8 mouse cellular contexts compared by ENCODE assay signal in genomic region chr1:105990911-105991761, GRCm38 (mm10). TPM values are rescaled to one million over a fixed set of nuclear protein-coding genes. Genes with fewer than 3 reads are reported as not detected.
DNase-seq lines count a peak whose midpoint lies in the region; ATAC-seq and TF ChIP-seq lines count a peak whose summit lies in the region.

No protein-coding gene starts in this region.

- no peak for DNase-seq in ES-E14 (ENCODE audit: low read depth, low spot score)
- peak; percentile 34 for DNase-seq in c-Kit-positive CD71-positive TER-119-negative erythroid progenitor cells, embryonic 14.5 days (ENCODE audit: low read depth)
- DNase-seq in heart, postnatal 0 days (ENCODE audit: low spot score), result no peak
- peak; percentile 74 to 84 for DNase-seq in kidney, postnatal 4 days
- peak; percentile 69 to 76 for DNase-seq in lung, adult 18-20 months
- peak; percentile 74 for DNase-seq in testis, postnatal 14 days (ENCODE audit: low spot score)

- in situ Hi-C loops in ES-E14 (cut with MboI; ENCODE audit: low sequenced_read_pairs in 2 of 2, unreplicated experiment in 2 of 2), result no loop called here

- peak overlapping the region; percentile 90 to 93 for H3K4me3 ChIP-seq in ES-E14 (ENCODE audit: insufficient read depth in 1 of 2, low read depth in 1 of 2, low read length in 2 of 2, poor library complexity in 1 of 2, severe bottlenecking in 1 of 2)
- peak overlapping the region; percentile 78 for H3K4me3 ChIP-seq in forebrain, embryonic 13.5 days
- H3K4me3 ChIP-seq in heart, postnatal 0 days (ENCODE audit: low read depth, low read length), result peak overlapping the region; percentile 97
- peak overlapping the region; percentile 58 for H3K4me3 ChIP-seq in neural tube, embryonic 14.5 days (ENCODE audit: low read depth, low read length)

- H3K27me3 ChIP-seq in forebrain, embryonic 13.5 days, result no peaks in the 10 kb centered on the region
- H3K27me3 ChIP-seq in heart, postnatal 0 days (ENCODE audit: control insufficient read depth, insufficient read depth, low read length), result no peaks in the 10 kb centered on the region
- H3K27me3 ChIP-seq in neural tube, embryonic 14.5 days (ENCODE audit: control insufficient read depth, insufficient read depth, low read length), result no peaks in the 10 kb centered on the region

- under 1% methylated on average over 66 of the region's 104 CpGs for WGBS in forebrain, embryonic 13.5 days
- under 1% methylated on average over 95 of the region's 104 CpGs for WGBS in heart, postnatal 0 days
- WGBS in neural tube, embryonic 14.5 days, result under 1% methylated on average over 102 of the region's 104 CpGs

- H3K9ac ChIP-seq in ES-E14 (ENCODE audit: insufficient read depth, low read depth, low read length, poor library complexity, severe bottlenecking), result peak overlapping the region; percentile 85
- H3K9ac ChIP-seq in forebrain, embryonic 13.5 days, result peak overlapping the region; percentile 91
- H3K9ac ChIP-seq in heart, postnatal 0 days (replicated peaks; ENCODE audit: low read depth, low read length), result peak overlapping the region; percentile 87
- H3K9ac ChIP-seq in neural tube, embryonic 14.5 days (replicated peaks; ENCODE audit: low read depth, low read length), result peak overlapping the region; percentile 72

- H3K9me3 ChIP-seq in ES-E14 (ENCODE audit: control insufficient read depth, insufficient read depth, low read depth, low read length), result no peaks in the 10 kb centered on the region
- no peaks in the 10 kb centered on the region for H3K9me3 ChIP-seq in forebrain, embryonic 13.5 days (replicated peaks)
- no peaks in the 10 kb centered on the region for H3K9me3 ChIP-seq in heart, postnatal 0 days (replicated peaks; ENCODE audit: control insufficient read depth, low read length)
- H3K9me3 ChIP-seq in neural tube, embryonic 14.5 days (ENCODE audit: control insufficient read depth, low read length), result no peaks in the 10 kb centered on the region

- no peak for TF ChIP-seq CTCF in heart, postnatal 0 days (IDR thresholded peaks at IDR 0.05; ENCODE audit: low read depth)

- TF ChIP-seq EP300 in heart, postnatal 0 days (IDR thresholded peaks at IDR 0.05; ENCODE audit: low read depth), result no peak

- no peak overlapping the region for H3K27ac ChIP-seq in ES-E14 (ENCODE audit: insufficient read depth, low read depth, low read length, poor library complexity, severe bottlenecking)
- peak overlapping the region; percentile 93 for H3K27ac ChIP-seq in forebrain, embryonic 13.5 days
- H3K27ac ChIP-seq in heart, postnatal 0 days (ENCODE audit: low read depth), result peak overlapping the region; percentile 97
- peak overlapping the region; percentile 90 for H3K27ac ChIP-seq in neural tube, embryonic 14.5 days (ENCODE audit: low read depth, low read length)

- peaks cover 7 to 9% of the 10 kb centered on the region in 2 experiments for H3K4me1 ChIP-seq in ES-E14 (ENCODE audit: control insufficient read depth in 2 of 2, insufficient read depth in 2 of 2, low read length in 2 of 2, poor library complexity in 1 of 2)
- H3K4me1 ChIP-seq in forebrain, embryonic 13.5 days, result peaks cover 25% of the 10 kb centered on the region
- peaks cover 44% of the 10 kb centered on the region for H3K4me1 ChIP-seq in heart, postnatal 0 days (ENCODE audit: control insufficient read depth, insufficient read depth)
- peaks cover 18% of the 10 kb centered on the region for H3K4me1 ChIP-seq in neural tube, embryonic 14.5 days (ENCODE audit: control insufficient read depth, insufficient read depth, low read length)

- H3K36me3 ChIP-seq in ES-E14 (ENCODE audit: control insufficient read depth, insufficient read depth, low read length, poor library complexity, severe bottlenecking), result no peaks in the 10 kb centered on the region; the same call in 1 of the 2 replicates
- H3K36me3 ChIP-seq in forebrain, embryonic 13.5 days (ENCODE audit: poor library complexity, severe bottlenecking), result no peaks in the 10 kb centered on the region
- no peaks in the 10 kb centered on the region for H3K36me3 ChIP-seq in heart, postnatal 0 days (replicated peaks; ENCODE audit: control insufficient read depth, insufficient read depth, low read length)
- no peaks in the 10 kb centered on the region for H3K36me3 ChIP-seq in neural tube, embryonic 14.5 days (ENCODE audit: control insufficient read depth, insufficient read depth, low read length)

- peak; percentile 13 for ATAC-seq in forebrain, embryonic 13.5 days
- peak; percentile 24 for ATAC-seq in heart, postnatal 0 days (ENCODE audit: insufficient read depth, low read depth)
- ATAC-seq in neural tube, embryonic 14.5 days (ENCODE audit: low read depth), result peak; percentile 45

- H3K4me2 ChIP-seq in forebrain, embryonic 13.5 days, result peak overlapping the region; percentile 100
- H3K4me2 ChIP-seq in heart, postnatal 0 days (ENCODE audit: low read depth, low read length), result peak overlapping the region; percentile 96
- H3K4me2 ChIP-seq in neural tube, embryonic 14.5 days (ENCODE audit: low read depth, low read length), result peak overlapping the region; percentile 99

TF ChIP-seq in ES-E14, 5 proteins besides CTCF, POLR2A, EP300 and RAD21:
- TF ChIP-seq MAFK (IDR thresholded peaks at IDR 0.05; ENCODE audit: insufficient read depth, low read depth, low read length) (no peak), ZNF384 (IDR thresholded peaks at IDR 0.05; ENCODE audit: low read depth, low read length) (no peak), ZC3H11A (IDR thresholded peaks at IDR 0.05; ENCODE audit: borderline replicate concordance, low read depth, low read length) (no peak), CHD2 (IDR thresholded peaks at IDR 0.05; ENCODE audit: low read depth, low read length) (no peak), HCFC1 (IDR thresholded peaks at IDR 0.05; ENCODE audit: borderline replicate concordance, insufficient read depth, low read length) (no peak)

RNA-seq across cellular contexts. Expression of gene Zcchc2, which starts 0.9 kb away (rescaled TPM):
- 9.5 and 11.5 TPM in 2 replicates for total RNA-seq in ES-E14 (2012; rRNA removed)
- polyA plus RNA-seq in forebrain, embryonic 13.5 days (2015; fragmentation: Nextera tagmentation; extraction: Ambion mirVana), result 1.7 and 1.8 TPM in 2 replicates
- 6.6 and 9.5 TPM in 2 replicates for total RNA-seq in heart, postnatal 0 days (2014; rRNA removed; ENCODE audit: low replicate concordance)
- 1.1 TPM in 2 replicates for polyA plus RNA-seq in heart, postnatal 0 days (2015; fragmentation: Nextera tagmentation; extraction: Ambion mirVana)
- 3.5 TPM in 2 replicates for polyA plus RNA-seq in neural tube, embryonic 14.5 days (2014; fragmentation: Nextera tagmentation; extraction: Ambion mirVana)

Comparison
In these comparisons a context has a peak if more than half of its experiments do, and no peak if none do; other contexts are left out.
1. DNase-seq: peak in c-Kit-positive CD71-positive TER-119-negative erythroid progenitor cells, embryonic 14.5 days (single experiment), kidney, postnatal 4 days (2 of 2), lung, adult 18-20 months (2 of 2) and testis, postnatal 14 days (single experiment); none in ES-E14 (single experiment) and heart, postnatal 0 days (single experiment).
2. Peak in every context shown above with its lines, with median percentiles within 50 percentile points of each other: H3K4me3 ChIP-seq, H3K9ac ChIP-seq, ATAC-seq and H3K4me2 ChIP-seq.